Mouse (Mus musculus) thymus, adult 2 months (tissue): Measurements from ENCODE around the gene Polr1a. TPM values are rescaled to one million over a fixed set of nuclear protein-coding genes. Genes with fewer than 3 reads are reported as not detected.

Experiments used
- DNase-seq: peaks from one replicate; pipeline ENCODE4 v3.0.0; 2021
- H3K27ac ChIP-seq: fragments of 200-500 bp; 2 replicates; pipeline ENCODE4 v1.5.1; 2012; ENCODE audit warnings: low read length, control low read depth; ENCODE audit not compliant: control insufficient read depth, insufficient read depth
- H3K27me3 ChIP-seq: fragments of 200-500 bp; 2 replicates; pipeline ENCODE4 v1.6.1; 2012; ENCODE audit warnings: mild to moderate bottlenecking, low read length, moderate library complexity, mixed read lengths; ENCODE audit not compliant: control insufficient read depth, insufficient read depth
- H3K36me3 ChIP-seq: fragments of 200-500 bp; 2 replicates; pipeline ENCODE4 v1.6.1; 2012; ENCODE audit warnings: mild to moderate bottlenecking, low read length, moderate library complexity; ENCODE audit not compliant: control insufficient read depth, insufficient read depth
- H3K4me1 ChIP-seq: fragments of 200-500 bp; replicated peaks from 2 replicates; pipeline ENCODE4 v1.6.1; 2012; ENCODE audit warnings: low read length; ENCODE audit not compliant: control insufficient read depth, insufficient read depth
- H3K4me3 ChIP-seq: fragments of 200-500 bp; 2 replicates; pipeline ENCODE4 v1.5.1; 2012; ENCODE audit warnings: mild to moderate bottlenecking, low read length, control low read depth, moderate library complexity; ENCODE audit not compliant: control insufficient read depth, insufficient read depth
- CTCF ChIP-seq: fragments of 200-500 bp; IDR thresholded peaks from 2 replicates; pipeline ENCODE4 v1.5.1; 2012; ENCODE audit warnings: mild to moderate bottlenecking, control low read depth, low read length, moderate library complexity, borderline replicate concordance; ENCODE audit not compliant: control insufficient read depth, poor library complexity, insufficient read depth; ENCODE audit errors: extremely low read depth
- POLR2A ChIP-seq: fragments of 200-500 bp; IDR thresholded peaks from 2 replicates; pipeline ENCODE4 v1.6.1; 2012; ENCODE audit warnings: mild to moderate bottlenecking, low read length, control low read depth, moderate library complexity; ENCODE audit not compliant: control insufficient read depth, poor library complexity, insufficient read depth; ENCODE audit errors: extremely low read depth
- WGBS: fragments of 180-500 bp; shearing (Covaris S2); methylation state at CpG from one replicate; pipeline ENCODE4 v1.1.7; 2018; 5-methylcytosine and 5-hydroxymethylcytosine counted together
- polyA plus RNA-seq: library from polyadenylated mRNA; depleted of rRNA; stranded (reverse); fragments of >200 nt; gene quantifications from 2 replicates; pipeline ENCODE4 v1.2.3, GENCODE M21; 2012

Gene Polr1a
- polyA plus RNA-seq, 1 experiment, result 17.3 TPM

DNA sequence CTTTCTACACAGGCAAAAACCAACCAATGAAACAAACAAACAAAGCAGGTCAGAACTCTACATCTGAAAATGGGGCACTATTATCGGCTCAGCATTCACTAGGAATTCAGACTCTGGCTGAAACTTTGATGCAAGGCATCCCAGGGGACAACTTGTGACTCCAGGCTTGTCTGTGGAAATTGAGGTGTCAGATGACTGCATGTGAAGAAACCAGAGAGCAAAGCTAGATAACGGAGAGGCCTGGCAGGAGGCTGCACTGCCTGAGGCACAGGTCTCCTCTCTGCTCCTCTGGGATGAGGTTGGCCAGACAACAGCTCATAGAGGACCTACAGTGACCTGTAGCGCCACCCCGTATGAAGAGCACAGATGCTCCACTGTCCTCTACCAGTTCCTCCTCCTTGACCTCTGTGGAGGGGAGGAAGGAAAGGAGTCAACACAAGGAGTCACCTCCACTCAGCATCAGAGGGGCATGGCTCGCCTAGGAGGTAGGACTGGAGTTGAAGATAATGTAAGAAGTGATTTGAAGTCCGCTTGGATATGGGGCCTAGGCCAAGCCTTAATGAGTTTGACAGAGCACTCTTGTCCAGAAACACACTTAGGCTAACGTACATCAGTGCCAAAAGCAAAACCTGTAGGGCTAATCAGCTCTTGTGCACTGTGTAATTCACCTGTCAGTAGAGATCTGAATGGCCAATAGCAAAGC is 78.8 kb downstream of the Polr1a start:
- H3K27ac ChIP-seq, result no peak overlapping the region
- H3K4me3 ChIP-seq, result no peak overlapping the region
- H3K36me3 ChIP-seq, result no peaks in the 10 kb centered on the region
- H3K4me1 ChIP-seq, result 0 out of 2 replicates have a peak, but pooled peaks cover 2% of the 10 kb centered on the region
- TF ChIP-seq CTCF (no peak), POLR2A (no peak)
- WGBS, result 90% methylated on average over 7 of the region's 7 CpGs
- DNase-seq, result no peak
- H3K27me3 ChIP-seq, result no peaks in the 10 kb centered on the region

DNA sequence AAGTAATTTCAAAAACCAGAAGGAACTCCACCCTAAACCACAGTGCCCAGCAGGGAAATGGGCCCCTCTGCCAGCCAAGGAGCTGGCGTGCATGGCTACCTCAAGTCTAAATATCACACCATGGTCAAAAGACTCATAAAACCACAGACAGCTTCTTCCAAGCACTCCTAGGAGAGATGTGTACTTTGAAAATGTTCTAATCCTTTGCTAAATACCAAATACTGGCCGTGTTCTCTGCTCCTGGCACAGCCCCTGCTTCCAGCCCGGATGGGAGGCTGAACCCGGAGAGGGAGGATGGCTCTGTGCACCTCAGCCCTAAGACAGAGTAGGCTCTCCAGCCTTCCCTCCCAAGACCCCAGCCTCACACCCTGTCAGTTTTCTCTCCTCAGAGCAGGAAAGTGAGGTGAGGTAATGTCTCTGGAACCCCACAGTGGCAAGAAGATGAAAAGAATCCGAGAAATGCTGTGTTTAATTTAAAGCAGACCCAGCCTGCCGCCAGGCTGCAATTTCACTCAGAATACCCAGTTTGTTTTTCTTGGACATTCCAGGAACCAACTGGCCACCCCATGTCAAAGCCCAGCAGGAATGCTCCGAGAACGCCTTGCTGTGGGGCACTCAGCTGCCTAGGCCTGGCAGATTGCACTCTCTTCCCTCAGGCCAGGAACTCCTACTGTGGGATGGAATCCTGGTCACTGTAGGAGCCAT is 80.9 kb downstream of the Polr1a start:
- 71% methylated on average over 8 of the region's 8 CpGs for WGBS
- H3K4me1 ChIP-seq, result 0 out of 2 replicates have a peak, but pooled peaks cover 2% of the 10 kb centered on the region
- no peak for DNase-seq
- TF ChIP-seq POLR2A (no peak), CTCF (no peak)
- H3K36me3 ChIP-seq, result no peaks in the 10 kb centered on the region
- no peaks in the 10 kb centered on the region for H3K27me3 ChIP-seq
- H3K27ac ChIP-seq, result no peak overlapping the region
- H3K4me3 ChIP-seq, result no peak overlapping the region

GRCm38 (mm10) chr6:71990371-71990837 is 81.6 kb downstream of the Polr1a start:
- TF ChIP-seq CTCF (no peak), POLR2A (no peak)
- no peak for DNase-seq
- Histone ChIP-seq H3K4me1 (0 out of 2 replicates have a peak, but pooled peaks cover 2% of the 10 kb centered on the region), H3K27ac (no peak overlapping the region), H3K27me3 (no peaks in the 10 kb centered on the region), H3K4me3 (no peak overlapping the region), H3K36me3 (no peaks in the 10 kb centered on the region)
- WGBS, result 95% methylated on average over 8 of the region's 8 CpGs

DNA sequence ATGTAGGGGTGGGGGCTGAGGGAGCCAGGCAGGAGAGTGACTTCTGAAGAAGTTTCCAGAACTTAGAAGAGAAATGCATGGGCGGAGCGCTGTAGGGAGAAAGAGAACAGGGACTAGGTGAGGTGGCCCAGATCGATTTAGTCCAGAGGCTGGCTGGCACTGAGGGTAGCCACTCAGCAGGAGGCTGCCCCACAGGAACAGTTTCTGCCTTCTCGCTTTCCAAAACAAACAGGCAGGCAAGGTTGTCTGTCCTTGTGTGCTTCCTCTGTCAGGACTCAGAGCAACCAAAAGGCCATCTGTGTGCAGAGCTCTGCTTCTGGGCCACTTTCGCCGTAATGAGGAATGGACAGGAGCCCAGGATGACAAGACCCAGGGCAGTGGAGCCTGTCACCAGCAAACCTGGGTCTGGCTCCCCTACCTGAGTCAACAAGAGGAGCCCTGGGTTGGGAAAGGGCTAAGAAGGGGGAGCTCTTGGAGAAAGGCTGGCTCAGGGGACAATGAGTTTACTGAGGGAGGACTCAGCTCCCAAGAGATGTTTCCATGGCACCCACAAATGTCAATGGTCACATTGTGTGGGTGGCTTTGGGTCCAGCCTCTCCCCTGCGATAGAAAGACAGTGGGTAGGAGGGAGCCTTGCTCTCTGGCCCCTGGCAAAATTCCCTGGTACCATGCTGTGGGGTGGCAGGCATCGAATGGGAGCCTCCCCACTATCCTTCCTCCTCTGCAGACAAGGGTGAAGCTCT is 82.5 kb downstream of the Polr1a start:
- Histone ChIP-seq H3K36me3 (no peaks in the 10 kb centered on the region), H3K27ac (no peak overlapping the region), H3K4me1 (0 out of 2 replicates have a peak, but pooled peaks cover 2% of the 10 kb centered on the region), H3K4me3 (no peak overlapping the region), H3K27me3 (no peaks in the 10 kb centered on the region)
- WGBS, result 81% methylated on average over 8 of the region's 8 CpGs
- TF ChIP-seq POLR2A (no peak), CTCF (no peak)
- DNase-seq, result no peak

DNA sequence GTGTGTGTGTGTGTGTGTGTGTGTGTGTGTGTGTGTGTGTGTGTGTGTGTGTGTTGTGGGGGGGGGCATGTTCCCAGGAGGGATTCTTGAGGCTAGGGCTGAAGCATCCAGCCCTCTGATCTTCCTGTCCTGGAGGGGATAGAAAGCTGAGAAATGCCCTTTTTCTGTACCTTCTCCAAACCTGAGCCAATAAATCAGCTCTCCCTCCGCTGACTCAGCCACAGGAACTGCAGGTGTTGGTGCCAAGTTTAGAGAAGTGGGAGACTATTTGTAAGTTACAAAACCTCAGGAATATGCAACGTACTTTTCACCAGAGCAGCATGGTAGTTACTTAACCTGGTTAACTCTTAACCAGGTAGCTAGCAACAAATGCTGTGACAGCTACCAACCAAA is 83.1 kb downstream of the Polr1a start:
- DNase-seq, result no peak
- 51% methylated on average over 2 of the region's 2 CpGs for WGBS
- no peak overlapping the region for H3K27ac ChIP-seq
- H3K4me1 ChIP-seq, result 0 out of 2 replicates have a peak, but pooled peaks cover 2% of the 10 kb centered on the region
- TF ChIP-seq POLR2A (no peak), CTCF (no peak)
- H3K27me3 ChIP-seq, result no peaks in the 10 kb centered on the region
- H3K4me3 ChIP-seq, result no peak overlapping the region
- H3K36me3 ChIP-seq, result no peaks in the 10 kb centered on the region

DNA sequence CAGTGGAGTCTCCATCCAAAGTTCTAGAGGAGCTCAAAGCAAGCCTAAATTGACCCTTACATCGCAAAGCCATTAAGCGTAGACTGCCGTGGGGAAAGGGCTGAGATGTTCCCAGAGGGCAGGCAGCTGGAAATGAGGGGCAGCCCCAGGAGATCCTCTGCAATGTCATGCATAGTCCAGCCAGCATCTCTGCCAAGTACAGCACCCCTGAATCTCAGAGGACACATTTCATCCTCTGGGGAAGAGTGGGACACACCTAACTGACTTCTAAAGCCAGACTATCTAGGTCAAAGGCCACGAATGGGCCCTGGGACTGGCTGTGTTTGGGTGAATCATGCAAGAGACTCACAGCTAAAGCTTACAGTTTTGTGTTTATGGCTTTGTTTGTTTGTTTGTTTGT is 85.2 kb downstream of the Polr1a start:
- Histone ChIP-seq H3K27me3 (no peaks in the 10 kb centered on the region), H3K27ac (no peak overlapping the region), H3K4me3 (no peak overlapping the region), H3K36me3 (no peaks in the 10 kb centered on the region), H3K4me1 (0 out of 2 replicates have a peak, but pooled peaks cover 2% of the 10 kb centered on the region)
- TF ChIP-seq POLR2A (no peak), CTCF (no peak)
- WGBS, result 92% methylated on average over 4 of the region's 4 CpGs
- no peak for DNase-seq
